Mouse (Mus musculus): Measurements from ENCODE around the gene Dpp8. TPM values are rescaled to one million over a fixed set of nuclear protein-coding genes. Genes with fewer than 3 reads are reported as not detected.
A peak's percentile ranks its signal among the peaks of the same experiment; 100 is the strongest.

The Dpp8 gene
- polyA plus RNA-seq, 1 experiment from 2014 or later: 37.3 TPM

DNA sequence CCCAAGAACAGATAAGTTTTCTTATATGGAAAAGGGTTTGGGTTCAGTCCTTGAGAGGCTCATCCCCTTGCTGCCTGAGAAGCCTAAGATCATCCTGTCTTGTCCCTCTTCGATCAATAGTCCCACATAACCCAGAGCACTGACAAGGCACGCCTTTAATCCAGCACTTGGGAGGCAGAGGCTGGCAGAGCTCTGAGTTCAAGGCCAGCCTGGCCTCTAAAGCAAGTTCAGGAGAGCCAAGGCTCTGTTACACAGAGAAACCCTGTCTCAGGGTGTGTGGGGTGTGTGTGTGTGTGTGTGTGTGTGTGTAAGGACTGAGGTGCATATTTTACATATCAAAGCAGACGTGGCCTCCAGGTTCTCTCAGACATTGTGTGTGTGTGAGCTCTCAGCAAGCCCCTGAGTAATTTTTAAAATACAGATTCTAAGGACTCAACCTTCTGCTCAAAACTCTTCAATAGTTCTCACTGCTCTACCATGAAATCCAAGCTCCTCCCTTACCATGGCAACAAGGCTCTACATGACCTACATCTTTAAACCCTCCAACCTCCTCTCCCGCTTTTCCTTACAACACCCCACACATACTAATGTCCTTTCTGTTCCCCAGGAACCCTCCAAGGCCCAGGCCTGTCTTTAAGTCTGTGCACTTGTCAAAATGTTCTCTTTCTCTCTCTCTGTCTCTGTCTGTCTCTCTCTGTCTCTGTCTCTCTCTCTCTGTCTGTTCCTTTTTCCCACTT lies 15.8 kb upstream of the Dpp8 start:
- no peak overlapping the region for H3K4me3 ChIP-seq (replicated peaks)
- H3K36me3 ChIP-seq: no peaks in the 10 kb centered on the region
- H3K27ac ChIP-seq: no peak overlapping the region
- H3K4me2 ChIP-seq: no peak overlapping the region
- 83% methylated on average over 4 of the region's 4 CpGs for WGBS
- peaks cover 40% of the 10 kb centered on the region for H3K4me1 ChIP-seq
- H3K9me3 ChIP-seq (replicated peaks): no peaks in the 10 kb centered on the region
- H3K27me3 ChIP-seq: no peaks in the 10 kb centered on the region
- no peak for ATAC-seq (replicated peaks; ENCODE audit: low FRiP score)
- H3K9ac ChIP-seq: no peak overlapping the region

GRCm38 (mm10) chr9:65016978-65017827 lies 15.0 kb upstream of the Dpp8 start:
- Histone ChIP-seq H3K27me3 (no peaks in the 10 kb centered on the region), H3K36me3 (no peaks in the 10 kb centered on the region), H3K27ac (no peak overlapping the region), H3K4me2 (no peak overlapping the region), H3K9me3 (replicated peaks) (no peaks in the 10 kb centered on the region), H3K9ac (0 out of 2 replicates have a peak overlapping the region, but pooled peaks have one; percentile 3), H3K4me3 (replicated peaks) (no peak overlapping the region), H3K4me1 (peaks cover 45% of the 10 kb centered on the region)
- WGBS: 75% methylated on average over 16 of the region's 16 CpGs
- no peak for ATAC-seq (replicated peaks; ENCODE audit: low FRiP score)

GRCm38 (mm10) chr9:65017896-65018295 lies 14.3 kb upstream of the Dpp8 start:
- Histone ChIP-seq H3K4me1 (peaks cover 50% of the 10 kb centered on the region), H3K9ac (0 out of 2 replicates have a peak overlapping the region, but pooled peaks have one; percentile 3), H3K9me3 (replicated peaks) (no peaks in the 10 kb centered on the region), H3K36me3 (no peaks in the 10 kb centered on the region), H3K4me2 (no peak overlapping the region), H3K27me3 (no peaks in the 10 kb centered on the region), H3K27ac (no peak overlapping the region), H3K4me3 (replicated peaks) (no peak overlapping the region)
- 91% methylated on average over 4 of the region's 4 CpGs for WGBS
- ATAC-seq (replicated peaks; ENCODE audit: low FRiP score): no peak

GRCm38 (mm10) chr9:65018588-65019121 lies 13.6 kb upstream of the Dpp8 start:
- Histone ChIP-seq H3K9ac (0 out of 2 replicates have a peak overlapping the region, but pooled peaks have one; percentile 10), H3K27ac (no peak overlapping the region), H3K27me3 (no peaks in the 10 kb centered on the region), H3K36me3 (no peaks in the 10 kb centered on the region), H3K9me3 (replicated peaks) (no peaks in the 10 kb centered on the region), H3K4me1 (peaks cover 50% of the 10 kb centered on the region), H3K4me2 (no peak overlapping the region), H3K4me3 (replicated peaks) (no peak overlapping the region)
- WGBS: 68% methylated on average over 3 of the region's 3 CpGs
- ATAC-seq (replicated peaks; ENCODE audit: low FRiP score): no peak

- Histone ChIP-seq H3K36me3 (no peaks in the 10 kb centered on the region), H3K9me3 (replicated peaks) (no peaks in the 10 kb centered on the region), H3K27ac (no peak overlapping the region), H3K9ac (0 out of 2 replicates have a peak overlapping the region, but pooled peaks have one; percentile 10), H3K27me3 (no peaks in the 10 kb centered on the region), H3K4me1 (peaks cover 50% of the 10 kb centered on the region), H3K4me3 (replicated peaks) (no peak overlapping the region), H3K4me2 (no peak overlapping the region)
- no peak for ATAC-seq (replicated peaks; ENCODE audit: low FRiP score)
- 59% methylated on average over 3 of the region's 3 CpGs for WGBS
These were observed 13.1 kb upstream of the Dpp8 start for GRCm38 (mm10) chr9:65019146-65019545.

GRCm38 (mm10) chr9:65020128-65020527 lies 12.1 kb upstream of the Dpp8 start:
- ATAC-seq (replicated peaks; ENCODE audit: low FRiP score): no peak
- no peak overlapping the region for H3K27ac ChIP-seq
- H3K36me3 ChIP-seq: no peaks in the 10 kb centered on the region
- H3K9me3 ChIP-seq (replicated peaks): no peaks in the 10 kb centered on the region
- 67% methylated on average over 4 of the region's 4 CpGs for WGBS
- no peaks in the 10 kb centered on the region for H3K27me3 ChIP-seq
- H3K4me2 ChIP-seq: peak overlapping the region; percentile 88
- peak overlapping the region; percentile 93; the same call in 1 of the 2 replicates for H3K4me3 ChIP-seq (replicated peaks)
- H3K9ac ChIP-seq: peak overlapping the region; percentile 88; the same call in 1 of the 2 replicates
- peaks cover 50% of the 10 kb centered on the region for H3K4me1 ChIP-seq

DNA sequence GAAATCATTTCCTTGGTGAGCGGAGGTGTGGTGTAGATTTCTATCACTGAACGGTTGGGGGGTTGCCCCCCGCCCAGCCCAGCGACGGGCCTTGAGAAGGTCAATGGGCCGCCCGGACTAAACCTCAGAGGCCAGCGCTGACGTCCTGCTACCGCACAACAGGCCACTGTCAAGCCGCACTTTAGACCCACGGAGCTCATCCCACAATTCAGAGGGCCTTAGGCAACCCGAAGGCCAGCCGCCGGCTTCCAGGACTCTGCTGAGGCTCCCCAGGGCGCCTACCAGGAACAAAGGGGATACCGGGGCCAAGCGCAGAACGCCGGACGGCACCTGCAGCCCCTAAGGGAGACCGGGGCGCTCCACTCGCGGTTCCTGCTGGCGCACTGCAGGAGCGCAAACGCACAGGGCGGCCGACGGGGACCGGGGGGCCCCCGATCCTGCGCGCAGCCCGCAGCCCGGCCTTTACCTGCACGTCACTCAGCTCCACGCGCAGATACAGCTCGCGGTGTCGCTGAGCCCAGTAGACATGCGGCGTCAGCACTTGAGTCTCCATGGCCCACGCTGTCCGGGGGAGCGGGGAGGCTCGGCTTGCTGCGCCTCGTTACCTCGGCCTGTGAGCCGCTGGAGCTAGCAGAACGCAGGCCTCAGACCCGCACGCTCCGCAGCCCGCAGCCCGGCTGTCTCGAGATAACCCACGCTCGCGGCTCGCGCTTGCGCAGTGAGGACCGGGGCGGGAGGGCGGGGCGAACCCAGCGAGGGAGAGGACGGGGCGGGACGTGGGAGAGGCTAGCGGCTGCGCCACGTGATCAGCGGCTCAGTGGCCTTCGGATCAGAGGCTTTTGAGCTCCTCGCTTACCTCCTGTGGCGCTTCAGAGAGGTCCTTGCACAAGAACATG lies 11.0 kb upstream of the Dpp8 start, which contains the start of gene Hacd3:
TSS of gene Hacd3 (minus strand) at position 703 of the 896 bp plus-strand sequence.
- peak within 1 kb of the TSS; percentile 85 for H3K27ac ChIP-seq
- peak within 1 kb of the TSS; percentile 88 for H3K9ac ChIP-seq
- no peaks in the 10 kb centered on the region for H3K36me3 ChIP-seq
- peak within 1 kb of the TSS; percentile 93 for H3K4me3 ChIP-seq (replicated peaks)
- H3K9me3 ChIP-seq (replicated peaks): no peaks in the 10 kb centered on the region
- peaks cover 42% of the 10 kb centered on the region for H3K4me1 ChIP-seq
- under 1% methylated on average over 81 of the region's 81 CpGs for WGBS
- no peaks in the 10 kb centered on the region for H3K27me3 ChIP-seq
- peak within 1 kb of the TSS; percentile 88 for H3K4me2 ChIP-seq
- peak; percentile 95 for ATAC-seq (replicated peaks; ENCODE audit: low FRiP score)

GRCm38 (mm10) chr9:65021887-65022579 lies 10.2 kb upstream of the Dpp8 start:
- 18% methylated on average over 9 of the region's 9 CpGs for WGBS

DNA sequence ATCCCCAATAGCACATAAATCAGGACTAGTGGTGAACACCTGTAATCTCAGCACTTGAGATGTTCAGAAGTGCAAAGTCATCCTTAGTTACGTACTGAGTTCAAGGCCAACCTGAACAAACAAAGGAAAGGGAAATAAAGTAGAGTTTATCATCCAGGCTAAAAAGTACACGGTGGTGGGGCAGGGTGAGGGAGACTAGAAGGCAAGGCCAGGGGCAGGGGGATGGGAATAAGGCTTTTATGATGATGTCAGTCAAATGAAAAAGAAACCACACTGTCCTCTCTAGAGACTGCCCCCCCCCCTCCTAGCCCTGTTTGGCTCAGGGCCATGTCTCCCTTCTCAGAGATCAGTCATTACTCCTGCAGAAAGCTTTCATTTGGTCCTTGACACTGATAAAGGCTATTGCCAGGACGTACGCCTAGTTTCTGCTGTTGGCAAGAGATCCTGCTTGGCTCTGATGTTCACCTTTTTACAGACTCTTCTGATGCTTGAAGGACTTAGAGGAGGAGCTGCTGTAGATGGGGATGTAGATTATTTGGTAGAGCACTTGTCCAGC lies 9.6 kb upstream of the Dpp8 start:
- Histone ChIP-seq H3K36me3 (no peaks in the 10 kb centered on the region), H3K4me3 (replicated peaks) (no peak overlapping the region), H3K9me3 (replicated peaks) (no peaks in the 10 kb centered on the region), H3K4me1 (peaks cover 34% of the 10 kb centered on the region), H3K4me2 (peak overlapping the region; percentile 88; the same call in 1 of the 2 replicates), H3K27ac (no peak overlapping the region), H3K9ac (0 out of 2 replicates have a peak overlapping the region, but pooled peaks have one; percentile 3), H3K27me3 (no peaks in the 10 kb centered on the region)
- WGBS: 61% methylated on average over 4 of the region's 4 CpGs
- no peak for ATAC-seq (replicated peaks; ENCODE audit: low FRiP score)

More at GRCm38 (mm10) chr9:65021887-65022579, 10.2 kb upstream of the Dpp8 start:
- H3K9ac ChIP-seq: peak overlapping the region; percentile 88
- peak overlapping the region; percentile 93 for H3K4me3 ChIP-seq (replicated peaks)
- no peaks in the 10 kb centered on the region for H3K27me3 ChIP-seq
- ATAC-seq (replicated peaks; ENCODE audit: low FRiP score): no peak
- H3K4me2 ChIP-seq: peak overlapping the region; percentile 88
- H3K9me3 ChIP-seq (replicated peaks): no peaks in the 10 kb centered on the region
- H3K27ac ChIP-seq: peak overlapping the region; percentile 85
- peaks cover 35% of the 10 kb centered on the region for H3K4me1 ChIP-seq
- H3K36me3 ChIP-seq: no peaks in the 10 kb centered on the region

DNA sequence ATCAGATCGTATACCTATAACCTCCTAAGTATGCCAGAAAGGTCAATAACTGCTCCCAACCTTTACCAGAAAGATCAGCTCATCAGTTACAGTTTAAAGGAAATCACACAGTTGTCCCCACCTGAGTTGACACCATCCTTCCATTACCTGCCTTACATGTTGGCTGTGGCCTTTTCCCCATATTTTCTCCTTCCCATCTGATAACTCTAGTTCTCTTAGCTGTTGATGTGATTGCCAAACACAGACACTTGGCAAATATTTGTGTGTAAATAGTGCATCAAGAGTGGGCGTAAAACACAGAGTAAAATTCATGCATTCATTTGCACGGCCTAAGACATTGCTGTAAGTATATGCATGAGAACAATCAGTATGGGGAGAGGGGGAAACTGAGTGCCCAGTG lies 8.8 kb upstream of the Dpp8 start:
- no peaks in the 10 kb centered on the region for H3K27me3 ChIP-seq
- H3K36me3 ChIP-seq: no peaks in the 10 kb centered on the region
- H3K4me1 ChIP-seq: peaks cover 34% of the 10 kb centered on the region
- ATAC-seq (replicated peaks; ENCODE audit: low FRiP score): no peak
- no peak overlapping the region for H3K9ac ChIP-seq
- no peaks in the 10 kb centered on the region for H3K9me3 ChIP-seq (replicated peaks)
- WGBS: 89% methylated on average over 3 of the region's 3 CpGs
- H3K4me3 ChIP-seq (replicated peaks): no peak overlapping the region
- no peak overlapping the region for H3K27ac ChIP-seq
- no peak overlapping the region for H3K4me2 ChIP-seq
